Mouse (Mus musculus) myocyte (in vitro differentiated cells): Measurements from ENCODE around the gene Ms4a4b.

Experiments used
- CEBPB ChIP-seq: IDR thresholded peaks from 2 replicates; pipeline ENCODE4 v1.6.1; 2011; ENCODE audit warnings: mild to moderate bottlenecking, moderate library complexity; ENCODE audit not compliant: poor library complexity, insufficient read depth, severe bottlenecking
- MAX ChIP-seq: IDR thresholded peaks from one replicate; pipeline ENCODE4 v1.6.1; 2011; ENCODE audit warnings: low read depth, mild to moderate bottlenecking, control low read depth
- MYOG ChIP-seq, 3 experiments: IDR thresholded peaks; one replicate each; pipeline ENCODE4 v1.6.1; 2011; ENCODE audit warnings: control low read depth in 2 of 3, low read depth in 2 of 3, mild to moderate bottlenecking in 2 of 3; ENCODE audit not compliant: insufficient read length in 2 of 3, control insufficient read depth in 1 of 3, insufficient read depth in 1 of 3
- POLR2A ChIP-seq: IDR thresholded peaks from one replicate; pipeline ENCODE4 v1.6.1; 2011; ENCODE audit warnings: low read depth, mild to moderate bottlenecking, control low read depth, moderate library complexity; ENCODE audit not compliant: insufficient read length
- POLR2AphosphoS2 ChIP-seq: IDR thresholded peaks from one replicate; pipeline ENCODE4 v1.6.1; 2011; ENCODE audit warnings: low read depth, control low read depth; ENCODE audit not compliant: insufficient read length
- TCF12 ChIP-seq: IDR thresholded peaks from one replicate; pipeline ENCODE4 v1.6.1; 2011; ENCODE audit warnings: mild to moderate bottlenecking, control low read depth; ENCODE audit not compliant: poor library complexity, insufficient read depth, severe bottlenecking
- TCF3 ChIP-seq: IDR thresholded peaks from one replicate; pipeline ENCODE4 v1.6.1; 2011; ENCODE audit warnings: low read depth, control low read depth; ENCODE audit not compliant: insufficient read length

GRCm38 (mm10) chr19:11404527-11404926 is 38.8 kb upstream of the Ms4a4b start, which contains the start of gene Ms4a4c:
- TF ChIP-seq POLR2A (no peak), TCF12 (no peak), POLR2AphosphoS2 (no peak), CEBPB (no peak), MAX (no peak), MYOG (IDR thresholded peaks at IDR 0.05; ENCODE audit: control insufficient read depth in 1 of 3, insufficient read depth in 1 of 3, insufficient read length in 2 of 3, low read depth in 2 of 3) (no peak), TCF3 (no peak)
